Mouse (Mus musculus) ES-E14 (cell line): ENCODE measurements around the gene Basp1. TPM values are rescaled to one million over a fixed set of nuclear protein-coding genes. Genes with fewer than 3 reads are reported as not detected.

ENCODE experiments used
- DNase-seq: peaks from one replicate; pipeline ENCODE4 v3.0.0-alpha.2; 2013; ENCODE audit warnings: low read depth, low spot score
- H3K27ac ChIP-seq: 2 replicates; pipeline ENCODE4 v1.5.1; 2012; ENCODE audit warnings: low read depth, mild to moderate bottlenecking, low read length, moderate library complexity, mixed read lengths; ENCODE audit not compliant: poor library complexity, insufficient read depth, severe bottlenecking
- H3K36me3 ChIP-seq: 2 replicates; pipeline ENCODE4 v1.6.1; 2012; ENCODE audit warnings: mild to moderate bottlenecking, low read length, moderate library complexity, mixed read lengths; ENCODE audit not compliant: control insufficient read depth, poor library complexity, insufficient read depth, severe bottlenecking
- H3K4me1 ChIP-seq, 2 experiments: fragments of 150-350 bp in 1 of 2; sonication (generic) in 1 of 2; 2 replicates each; pipeline ENCODE4 v1.6.1; 2012; ENCODE audit warnings: low read length in 2 of 2, mild to moderate bottlenecking in 1 of 2, mixed read lengths in 1 of 2; ENCODE audit not compliant: control insufficient read depth in 2 of 2, insufficient read depth in 2 of 2, poor library complexity in 1 of 2
- H3K4me3 ChIP-seq, 2 experiments: fragments of 150-350 bp in 1 of 2; sonication (generic) in 1 of 2; 2 replicates each; pipeline ENCODE4 v1.5.1; 2012; ENCODE audit warnings: low read length in 2 of 2, low read depth in 1 of 2, mild to moderate bottlenecking in 1 of 2, mixed read lengths in 1 of 2; ENCODE audit not compliant: insufficient read depth in 1 of 2, poor library complexity in 1 of 2, severe bottlenecking in 1 of 2
- H3K9ac ChIP-seq: 2 replicates; pipeline ENCODE4 v1.6.1; 2012; ENCODE audit warnings: low read depth, mild to moderate bottlenecking, low read length, mixed read lengths; ENCODE audit not compliant: poor library complexity, insufficient read depth, severe bottlenecking
- H3K9me3 ChIP-seq: fragments of 150-350 bp; sonication (generic); 2 replicates; pipeline ENCODE4 v1.6.1; 2012; ENCODE audit warnings: low read depth, mild to moderate bottlenecking, low read length; ENCODE audit not compliant: control insufficient read depth, insufficient read depth
- CHD2 ChIP-seq: IDR thresholded peaks from 2 replicates; pipeline ENCODE4 v1.6.1; 2014; ENCODE audit warnings: mild to moderate bottlenecking, low read depth, low read length, inconsistent platforms
- HCFC1 ChIP-seq: IDR thresholded peaks from 2 replicates; pipeline ENCODE4 v1.6.1; 2012; ENCODE audit warnings: low read length, inconsistent platforms, borderline replicate concordance; ENCODE audit not compliant: insufficient read depth
- MAFK ChIP-seq: IDR thresholded peaks from 2 replicates; pipeline ENCODE4 v1.6.1; 2014; ENCODE audit warnings: mild to moderate bottlenecking, low read depth, low read length, inconsistent platforms; ENCODE audit not compliant: insufficient read depth
- ZC3H11A ChIP-seq: IDR thresholded peaks from 2 replicates; pipeline ENCODE4 v1.6.1; 2012; ENCODE audit warnings: low read depth, mild to moderate bottlenecking, inconsistent platforms, low read length, borderline replicate concordance
- ZNF384 ChIP-seq: IDR thresholded peaks from 2 replicates; pipeline ENCODE4 v1.6.1; 2012; ENCODE audit warnings: low read depth, low read length, inconsistent platforms
- in situ Hi-C, 2 experiments: fragments of 600-800 bp; cut with MboI; formaldehyde crosslinking; loops; one replicate each; pipeline ENCODE4 v1.15.1; 2025; ENCODE audit warnings: low sequenced_read_pairs in 2 of 2, inconsistent platforms in 1 of 2; ENCODE audit not compliant: unreplicated experiment in 2 of 2
- total RNA-seq: library from RNA; depleted of rRNA; stranded (reverse); fragments of 300-350 nt; gene quantifications from 2 replicates; pipeline ENCODE4 v1.2.3, GENCODE M21; 2012

Gene Basp1
- total RNA-seq, 1 experiment = 120 TPM

GRCm38 (mm10) chr15:25353498-25353897 is 60.1 kb downstream of the Basp1 start:
- DNase-seq = no peak
- TF ChIP-seq HCFC1 (no peak), ZNF384 (no peak), CHD2 (no peak), MAFK (peak; percentile 62), ZC3H11A (no peak)
- Histone ChIP-seq H3K4me3 (no peak overlapping the region), H3K9me3 (no peaks in the 10 kb centered on the region), H3K36me3 (no peaks in the 10 kb centered on the region), H3K4me1 (peaks cover 0 to 2% of the 10 kb centered on the region in 2 experiments; a peak in 1 of 4 replicates), H3K27ac (no peak overlapping the region), H3K9ac (no peak overlapping the region)
- in situ Hi-C loops = no loop called here

GRCm38 (mm10) chr15:25343263-25343662 is 70.3 kb downstream of the Basp1 start:
- Histone ChIP-seq H3K4me3 (no peak overlapping the region), H3K9me3 (no peaks in the 10 kb centered on the region), H3K9ac (no peak overlapping the region), H3K27ac (no peak overlapping the region), H3K4me1 (peaks cover 3 to 7% of the 10 kb centered on the region in 2 experiments; a peak in 3 of 4 replicates), H3K36me3 (no peaks in the 10 kb centered on the region)
- no peak for DNase-seq
- in situ Hi-C loops = no loop called here
- TF ChIP-seq HCFC1 = no peak
- TF ChIP-seq ZC3H11A = no peak
- TF ChIP-seq CHD2 = no peak
- TF ChIP-seq ZNF384 = no peak
- no peak for TF ChIP-seq MAFK

- H3K4me1 ChIP-seq = peaks cover 12 to 15% of the 10 kb centered on the region in 2 experiments
- H3K27ac ChIP-seq = no peak overlapping the region
- DNase-seq = no peak
- no peak overlapping the region for H3K9ac ChIP-seq
- H3K9me3 ChIP-seq = no peaks in the 10 kb centered on the region
- H3K4me3 ChIP-seq = peak overlapping the region in 1 of 2 experiments; percentile 11; a peak in 1 of 4 replicates
- TF ChIP-seq HCFC1 = no peak
- TF ChIP-seq MAFK = no peak
- TF ChIP-seq ZC3H11A = no peak
- TF ChIP-seq ZNF384 = no peak
- TF ChIP-seq CHD2 = no peak
- no peaks in the 10 kb centered on the region for H3K36me3 ChIP-seq
- in situ Hi-C loops = no loop called here
Measured at GRCm38 (mm10) chr15:25335277-25335676, 78.3 kb downstream of the Basp1 start.

GRCm38 (mm10) chr15:25331877-25332445 is 81.6 kb downstream of the Basp1 start:
- Histone ChIP-seq H3K4me1 (peaks cover 12 to 18% of the 10 kb centered on the region in 2 experiments), H3K9me3 (no peaks in the 10 kb centered on the region), H3K4me3 (peak overlapping the region; percentile 50 to 51), H3K9ac (peak overlapping the region; percentile 65; the same call in 1 of the 2 replicates), H3K36me3 (no peaks in the 10 kb centered on the region), H3K27ac (peak overlapping the region; percentile 95; the same call in 1 of the 2 replicates)
- DNase-seq = peak; percentile 51
- in situ Hi-C loops = no loop called here
- TF ChIP-seq HCFC1 (peak; percentile 59; the same call in 1 of the 2 replicates), ZC3H11A (no peak), MAFK (0 out of 2 replicates have a peak, but pooled peaks have one; percentile 33), CHD2 (peak; percentile 58; the same call in 1 of the 2 replicates), ZNF384 (no peak)
